Mouse (Mus musculus) adrenal gland, adult 18-20 months (tissue): ENCODE results near the gene Pcbp3. TPM values are rescaled to one million over a fixed set of nuclear protein-coding genes. Genes with fewer than 3 reads are reported as not detected.

Source experiments
- DNase-seq, 2 experiments: peaks; one replicate each; pipeline ENCODE4 v3.0.0; 2021 to 2022; ENCODE audit warnings: low spot score in 2 of 2
- total RNA-seq, 2 experiments: library from RNA; stranded (reverse); gene quantifications; 1 replicate in 1 of 2; 2 replicates in 1 of 2; pipeline ENCODE4 v1.2.3; 2021

The Pcbp3 gene
- total RNA-seq, 2 experiments from 2014 or later: 26.2 to 38.9 TPM

- DNase-seq: peak; percentile 78 to 81
Measured at GRCm38 (mm10) chr10:76734979-76735378, 226.7 kb downstream of the Pcbp3 start.

- peak in 1 of 2 experiments; percentile 18 for DNase-seq
Measured at GRCm38 (mm10) chr10:76733677-76734068, 228.0 kb downstream of the Pcbp3 start.

GRCm38 (mm10) chr10:76732881-76733676 is 228.6 kb downstream of the Pcbp3 start:
- peak; percentile 44 to 61 for DNase-seq

- DNase-seq: no peak
Measured at GRCm38 (mm10) chr10:76732391-76732790, 229.3 kb downstream of the Pcbp3 start.

GRCm38 (mm10) chr10:76731621-76732239 is 230.0 kb downstream of the Pcbp3 start:
- peak; percentile 38 to 54 for DNase-seq

GRCm38 (mm10) chr10:76729631-76730620 is 231.8 kb downstream of the Pcbp3 start:
- no peak for DNase-seq

- DNase-seq: peak; percentile 52 to 76
Measured at GRCm38 (mm10) chr10:76728369-76728768, 233.3 kb downstream of the Pcbp3 start.

GRCm38 (mm10) chr10:76727301-76727700 is 234.4 kb downstream of the Pcbp3 start:
- DNase-seq: no peak

GRCm38 (mm10) chr10:76726866-76727265 is 234.8 kb downstream of the Pcbp3 start:
- DNase-seq: no peak

GRCm38 (mm10) chr10:76725682-76726285 is 235.9 kb downstream of the Pcbp3 start, which contains the start of gene Col6a1:
Gene Col6a1, minus strand, starts transcription at chr10:76726168.
- peak in 1 of 2 experiments; percentile 27 for DNase-seq

- DNase-seq: peak in 1 of 2 experiments; percentile 22
Measured at GRCm38 (mm10) chr10:76725097-76725496, 236.6 kb downstream of the Pcbp3 start.

GRCm38 (mm10) chr10:76724231-76724736 is 237.4 kb downstream of the Pcbp3 start:
- DNase-seq: no peak

- no peak for DNase-seq
Measured at GRCm38 (mm10) chr10:76722751-76723450, 238.8 kb downstream of the Pcbp3 start.

- DNase-seq: no peak
Measured at GRCm38 (mm10) chr10:76721746-76722145, 239.9 kb downstream of the Pcbp3 start.

- DNase-seq: no peak
Measured at GRCm38 (mm10) chr10:76721216-76721615, 240.5 kb downstream of the Pcbp3 start.

- no peak for DNase-seq
Measured at GRCm38 (mm10) chr10:76717631-76718030, 244.1 kb downstream of the Pcbp3 start.

- no peak for DNase-seq
Measured at GRCm38 (mm10) chr10:76717026-76717425, 244.7 kb downstream of the Pcbp3 start.

- DNase-seq: no peak
Measured at GRCm38 (mm10) chr10:76714303-76714702, 247.4 kb downstream of the Pcbp3 start.

- no peak for DNase-seq
Measured at GRCm38 (mm10) chr10:76712500-76712899, 249.2 kb downstream of the Pcbp3 start.
